Comparison of ENCODE assay signal across 13 mouse cellular contexts in the genomic region with DNA sequence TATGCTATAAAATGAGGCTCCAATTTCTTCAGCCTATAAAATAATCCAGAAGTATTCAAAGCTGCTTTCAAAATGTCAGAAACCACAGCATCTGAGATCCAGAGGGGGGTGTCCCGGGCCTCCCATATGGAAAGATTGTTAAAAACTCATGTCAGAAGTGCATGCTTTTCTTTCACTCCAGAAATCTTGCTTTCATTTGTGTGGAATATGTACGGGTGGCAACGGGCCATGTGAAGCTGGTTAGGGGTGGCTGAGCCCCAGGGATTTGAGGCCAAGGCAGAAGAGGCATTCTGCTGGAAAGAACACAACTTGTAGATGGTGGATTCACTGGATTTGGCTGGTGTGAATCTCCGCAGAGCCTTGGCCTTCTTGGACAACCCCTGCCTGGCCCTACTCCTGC. TPM values are rescaled to one million over a fixed set of nuclear protein-coding genes. Genes with fewer than 3 reads are reported as not detected.
"Had no signal": no experiment of that assay in that cellular context is flagged by ENCODE, and none has a peak within 500 bp of the region (broad histone marks: within the 10 kb centered on the region; RNA-seq: fewer than 3 reads in every experiment).

No protein-coding gene starts in this region.

- ATAC-seq: liver, postnatal 0 days; midbrain, embryonic 16.5 days had no signal

- H3K9ac ChIP-seq: kidney, embryonic 15.5 days; liver, embryonic 13.5 days; liver, postnatal 0 days; midbrain, embryonic 12.5 days; neural tube, embryonic 13.5 days had no signal

- H3K4me3 ChIP-seq: kidney, embryonic 15.5 days; liver, embryonic 13.5 days; megakaryocyte, embryonic 14.5 days; midbrain, embryonic 12.5 days; neural tube, embryonic 13.5 days had no signal

- H3K4me1 ChIP-seq: kidney, embryonic 15.5 days; liver, embryonic 13.5 days; midbrain, embryonic 12.5 days had no signal

- H3K4me2 ChIP-seq: kidney, embryonic 15.5 days; liver, embryonic 13.5 days; midbrain, embryonic 12.5 days; neural tube, embryonic 13.5 days had no signal

- H3K27ac ChIP-seq: kidney, embryonic 15.5 days; liver, embryonic 13.5 days; macrophage; midbrain, embryonic 12.5 days had no signal

- H3K36me3 ChIP-seq: kidney, embryonic 15.5 days; liver, embryonic 13.5 days; midbrain, embryonic 12.5 days; neural tube, embryonic 13.5 days had no signal

- DNase-seq: kidney, adult 2 months; kidney, postnatal 14 days; liver; liver, embryonic 13.5 days; liver, postnatal 0 days; lung, postnatal 14 days; thymus, postnatal 4 days had no signal

- H3K9me3 ChIP-seq: kidney, embryonic 15.5 days; liver, embryonic 13.5 days; midbrain, embryonic 12.5 days; neural tube, embryonic 13.5 days had no signal

RNA-seq across cellular contexts. Expression of a gene that starts 40.7 kb away (rescaled TPM):
- polyA plus RNA-seq: macrophage had no signal
